Comparison of ENCODE assay signal across 23 mouse cellular contexts in the genomic region with DNA sequence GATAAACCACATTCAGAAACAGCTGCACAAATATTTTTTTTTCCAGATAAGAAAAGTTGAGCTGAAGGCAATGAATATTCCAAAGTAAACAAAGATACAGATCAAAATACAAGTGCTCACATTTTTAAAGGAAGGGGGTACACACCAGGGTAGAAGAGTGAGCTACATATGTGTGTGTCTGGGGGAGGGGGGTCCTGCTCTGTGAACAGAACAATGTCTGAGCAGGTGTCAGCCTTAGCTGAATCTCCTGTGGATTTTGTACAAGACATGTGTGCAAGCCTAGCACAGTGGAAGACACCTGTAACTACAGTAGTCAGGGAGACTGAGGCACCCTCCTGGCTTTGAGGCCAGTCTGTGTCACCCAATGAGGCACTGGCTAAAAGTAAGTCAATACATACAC.
DNase-seq lines count a peak whose midpoint lies in the region; ATAC-seq and TF ChIP-seq lines count a peak whose summit lies in the region.
"Had no signal": no experiment of that assay in that cellular context is flagged by ENCODE, and none has a peak within 500 bp of the region (broad histone marks: within the 10 kb centered on the region; RNA-seq: fewer than 3 reads in every experiment).

No protein-coding gene starts in this region.

- no peaks in the 10 kb centered on the region for H3K9me3 ChIP-seq in intestine, embryonic 15.5 days
- no peaks in the 10 kb centered on the region for H3K9me3 ChIP-seq in intestine, postnatal 0 days (ENCODE audit: control insufficient read depth)
- no peaks in the 10 kb centered on the region for H3K9me3 ChIP-seq in kidney, embryonic 16.5 days (ENCODE audit: low read length)
- H3K9me3 ChIP-seq in stomach, embryonic 14.5 days (ENCODE audit: control insufficient read depth, low read depth, low read length) = no peaks in the 10 kb centered on the region
- no peaks in the 10 kb centered on the region for H3K9me3 ChIP-seq in stomach, postnatal 0 days (ENCODE audit: control insufficient read depth, low read length)
- H3K9me3 ChIP-seq: embryonic facial prominence, embryonic 10.5 days; embryonic facial prominence, embryonic 12.5 days; forebrain, embryonic 13.5 days; forebrain, embryonic 15.5 days had no signal

- TF ChIP-seq EP300 in stomach, postnatal 0 days (optimal IDR thresholded peaks at IDR 0.05) = no peak

- H3K27ac ChIP-seq in intestine, embryonic 15.5 days = no peak overlapping the region
- H3K27ac ChIP-seq in intestine, postnatal 0 days (ENCODE audit: low read depth, low read length) = no peak overlapping the region
- H3K27ac ChIP-seq in kidney, embryonic 16.5 days (ENCODE audit: low read length) = no peak overlapping the region
- no peak overlapping the region for H3K27ac ChIP-seq in stomach, embryonic 14.5 days (ENCODE audit: low read length)
- H3K27ac ChIP-seq in stomach, postnatal 0 days (replicated peaks) = no peak overlapping the region
- H3K27ac ChIP-seq: embryonic facial prominence, embryonic 10.5 days; embryonic facial prominence, embryonic 12.5 days; forebrain, embryonic 13.5 days; forebrain, embryonic 15.5 days had no signal

- DNase-seq in kidney, adult 11 months = no peak
- no peak for DNase-seq in stomach, postnatal 0 days (ENCODE audit: low spot score)
- DNase-seq: adrenal gland, adult 8-10 months; adrenal gland, postnatal 14 days; adrenal gland, postnatal 36 days; B cell, adult 2 months; cerebellum, adult 11-12 months; cerebellum, adult 2 months; cerebellum, adult 9-10 months; cerebellum, postnatal 10 days; cerebellum, postnatal 25 days had no signal

- no peak overlapping the region for H3K9ac ChIP-seq in intestine, embryonic 15.5 days
- H3K9ac ChIP-seq in intestine, postnatal 0 days (ENCODE audit: low read depth, low read length) = no peak overlapping the region
- no peak overlapping the region for H3K9ac ChIP-seq in kidney, embryonic 16.5 days (replicated peaks; ENCODE audit: low read length)
- no peak overlapping the region for H3K9ac ChIP-seq in stomach, embryonic 14.5 days (replicated peaks; ENCODE audit: low read depth, low read length)
- no peak overlapping the region for H3K9ac ChIP-seq in stomach, postnatal 0 days (ENCODE audit: low read length)
- H3K9ac ChIP-seq: embryonic facial prominence, embryonic 12.5 days; forebrain, embryonic 13.5 days; forebrain, embryonic 15.5 days had no signal

- TF ChIP-seq CTCF in intestine, postnatal 0 days (IDR thresholded peaks at IDR 0.05; ENCODE audit: low read depth) = no peak
- TF ChIP-seq CTCF in stomach, postnatal 0 days (IDR thresholded peaks at IDR 0.05; ENCODE audit: low read depth) = no peak

- ATAC-seq in intestine, embryonic 15.5 days = 0 out of 2 replicates have a peak, but pooled peaks have one; percentile 39
- ATAC-seq in intestine, postnatal 0 days = no peak
- 0 out of 2 replicates have a peak, but pooled peaks have one; percentile 9 for ATAC-seq in kidney, embryonic 16.5 days (ENCODE audit: low FRiP score, low TSS enrichment)
- ATAC-seq in stomach, embryonic 14.5 days (ENCODE audit: insufficient number of reproducible peaks, insufficient read depth, low FRiP score, low read depth) = 0 out of 2 replicates have a peak, but pooled peaks have one; percentile 46
- no peak for ATAC-seq in stomach, postnatal 0 days (ENCODE audit: low FRiP score, low TSS enrichment)
- ATAC-seq: activated CD4-positive, CD25-positive, alpha-beta regulatory T cell, adult 4 months; CD4-positive, CD25-positive, alpha-beta regulatory T cell, adult 4 months; forebrain, embryonic 13.5 days; forebrain, embryonic 15.5 days; Patski had no signal

- no peak overlapping the region for H3K4me3 ChIP-seq in intestine, embryonic 15.5 days (replicated peaks)
- no peak overlapping the region for H3K4me3 ChIP-seq in intestine, postnatal 0 days (ENCODE audit: low read depth, low read length)
- no peak overlapping the region for H3K4me3 ChIP-seq in kidney, embryonic 16.5 days (ENCODE audit: low read length)
- H3K4me3 ChIP-seq in stomach, embryonic 14.5 days (ENCODE audit: low read depth, low read length) = no peak overlapping the region
- H3K4me3 ChIP-seq in stomach, postnatal 0 days (ENCODE audit: low read depth, low read length) = no peak overlapping the region
- H3K4me3 ChIP-seq: embryonic facial prominence, embryonic 10.5 days; embryonic facial prominence, embryonic 12.5 days; forebrain, embryonic 13.5 days; forebrain, embryonic 15.5 days had no signal

- H3K36me3 ChIP-seq in intestine, embryonic 15.5 days = no peaks in the 10 kb centered on the region
- H3K36me3 ChIP-seq in intestine, postnatal 0 days (ENCODE audit: control insufficient read depth, insufficient read depth) = no peaks in the 10 kb centered on the region
- no peaks in the 10 kb centered on the region for H3K36me3 ChIP-seq in kidney, embryonic 16.5 days (ENCODE audit: insufficient read depth, low read length)
- no peaks in the 10 kb centered on the region for H3K36me3 ChIP-seq in stomach, embryonic 14.5 days (ENCODE audit: control insufficient read depth, insufficient read depth, low read length)
- H3K36me3 ChIP-seq in stomach, postnatal 0 days (ENCODE audit: control insufficient read depth, insufficient read depth, low read length) = no peaks in the 10 kb centered on the region
- H3K36me3 ChIP-seq: embryonic facial prominence, embryonic 10.5 days; embryonic facial prominence, embryonic 12.5 days; forebrain, embryonic 15.5 days; G1E had no signal

- no peaks in the 10 kb centered on the region for H3K27me3 ChIP-seq in intestine, embryonic 15.5 days (replicated peaks)
- no peaks in the 10 kb centered on the region for H3K27me3 ChIP-seq in intestine, postnatal 0 days (replicated peaks; ENCODE audit: control insufficient read depth, insufficient read depth, low read length)
- no peaks in the 10 kb centered on the region for H3K27me3 ChIP-seq in kidney, embryonic 16.5 days (ENCODE audit: insufficient read depth, low read length)
- no peaks in the 10 kb centered on the region for H3K27me3 ChIP-seq in stomach, embryonic 14.5 days (ENCODE audit: control insufficient read depth, insufficient read depth, low read length)
- no peaks in the 10 kb centered on the region for H3K27me3 ChIP-seq in stomach, postnatal 0 days (ENCODE audit: control insufficient read depth, insufficient read depth, low read length)
- H3K27me3 ChIP-seq: embryonic facial prominence, embryonic 12.5 days; forebrain, embryonic 13.5 days; forebrain, embryonic 15.5 days; Patski had no signal

- no peak overlapping the region for H3K4me2 ChIP-seq in intestine, embryonic 15.5 days (replicated peaks)
- H3K4me2 ChIP-seq in intestine, postnatal 0 days (replicated peaks; ENCODE audit: low read depth) = no peak overlapping the region
- no peak overlapping the region for H3K4me2 ChIP-seq in kidney, embryonic 16.5 days (replicated peaks; ENCODE audit: low read depth, low read length)
- no peak overlapping the region for H3K4me2 ChIP-seq in stomach, embryonic 14.5 days (replicated peaks; ENCODE audit: low read depth, low read length)
- no peak overlapping the region for H3K4me2 ChIP-seq in stomach, postnatal 0 days (replicated peaks; ENCODE audit: low read depth)
- H3K4me2 ChIP-seq: embryonic facial prominence, embryonic 12.5 days; forebrain, embryonic 13.5 days; forebrain, embryonic 15.5 days had no signal

- no peaks in the 10 kb centered on the region for H3K4me1 ChIP-seq in intestine, embryonic 15.5 days (replicated peaks)
- H3K4me1 ChIP-seq in intestine, postnatal 0 days (replicated peaks; ENCODE audit: control insufficient read depth, insufficient read depth, low read length) = no peaks in the 10 kb centered on the region
- H3K4me1 ChIP-seq in kidney, embryonic 16.5 days (ENCODE audit: insufficient read depth, low read length) = peaks cover 11% of the 10 kb centered on the region
- no peaks in the 10 kb centered on the region for H3K4me1 ChIP-seq in stomach, embryonic 14.5 days (ENCODE audit: control insufficient read depth, insufficient read depth, low read length)
- H3K4me1 ChIP-seq in stomach, postnatal 0 days (replicated peaks; ENCODE audit: control insufficient read depth, insufficient read depth) = no peaks in the 10 kb centered on the region
- H3K4me1 ChIP-seq: embryonic facial prominence, embryonic 10.5 days; embryonic facial prominence, embryonic 12.5 days; forebrain, embryonic 13.5 days; forebrain, embryonic 15.5 days had no signal

Comparison
In these comparisons a context has a peak if more than half of its experiments do, and no peak if none do; other contexts are left out.
1. ATAC-seq: peak in intestine, embryonic 15.5 days (single experiment), kidney, embryonic 16.5 days (single experiment) and stomach, embryonic 14.5 days (single experiment); none in intestine, postnatal 0 days (single experiment) and stomach, postnatal 0 days (single experiment).